Mouse (Mus musculus) forebrain, embryonic 10.5 days (tissue): ENCODE data around the gene Cul5. TPM values are rescaled to one million over a fixed set of nuclear protein-coding genes. Genes with fewer than 3 reads are reported as not detected.

Experiments
- DNase-seq: peaks from one replicate; pipeline ENCODE4 v3.0.0-alpha.2; 2017; ENCODE audit warnings: low spot score; ENCODE audit errors: extremely low spot score
- H3K27ac ChIP-seq: fragments of 300-500 bp; sonication (generic); 2 replicates; pipeline ENCODE4 v1.5.1; 2016; ENCODE audit warnings: mild to moderate bottlenecking
- H3K27me3 ChIP-seq: fragments of 300-500 bp; sonication (generic); 2 replicates; pipeline ENCODE4 v1.6.1; 2016; ENCODE audit warnings: mild to moderate bottlenecking; ENCODE audit not compliant: poor library complexity, severe bottlenecking
- H3K36me3 ChIP-seq: fragments of 300-500 bp; sonication (generic); replicated peaks from 2 replicates; pipeline ENCODE4 v1.6.1; 2016; ENCODE audit warnings: mild to moderate bottlenecking, moderate library complexity
- H3K4me1 ChIP-seq: fragments of 300-500 bp; sonication (generic); 2 replicates; pipeline ENCODE4 v1.6.1; 2016
- H3K4me3 ChIP-seq: fragments of 300-500 bp; sonication (generic); 2 replicates; pipeline ENCODE4 v1.5.1; 2016; ENCODE audit warnings: mild to moderate bottlenecking, moderate library complexity
- H3K9me3 ChIP-seq: fragments of 300-500 bp; sonication (generic); 2 replicates; pipeline ENCODE4 v1.6.1; 2016; ENCODE audit warnings: mild to moderate bottlenecking, moderate library complexity
- WGBS: fragments of 180-500 bp; shearing (Covaris S2); methylation state at CpG from one replicate; pipeline ENCODE4 v1.1.7; 2016; 5-methylcytosine and 5-hydroxymethylcytosine counted together
- polyA plus RNA-seq: library from polyadenylated mRNA; unstranded; fragments of >200 nt; fragmentation: Nextera tagmentation; extraction: Ambion mirVana; gene quantifications from 2 replicates; pipeline ENCODE4 v1.2.1, GENCODE M21; 2016

Cul5 gene
- polyA plus RNA-seq, 1 experiment from 2014 or later: 38.0 TPM

- 95% methylated on average over 2 of the region's 2 CpGs for WGBS
- Histone ChIP-seq H3K9me3 (no peaks in the 10 kb centered on the region), H3K27me3 (no peaks in the 10 kb centered on the region), H3K36me3 (no peaks in the 10 kb centered on the region), H3K27ac (no peak overlapping the region), H3K4me1 (no peaks in the 10 kb centered on the region), H3K4me3 (no peak overlapping the region)
- no peak for DNase-seq
Observed at GRCm38 (mm10) chr9:53601541-53601940, 68.3 kb downstream of the Cul5 start.

GRCm38 (mm10) chr9:53598631-53599030 is 71.2 kb downstream of the Cul5 start:
- no peaks in the 10 kb centered on the region for H3K4me1 ChIP-seq
- H3K36me3 ChIP-seq: no peaks in the 10 kb centered on the region
- WGBS: 80% methylated on average over 6 of the region's 6 CpGs
- H3K27me3 ChIP-seq: no peaks in the 10 kb centered on the region
- H3K9me3 ChIP-seq: no peaks in the 10 kb centered on the region
- H3K27ac ChIP-seq: no peak overlapping the region
- no peak for DNase-seq
- no peak overlapping the region for H3K4me3 ChIP-seq

DNA sequence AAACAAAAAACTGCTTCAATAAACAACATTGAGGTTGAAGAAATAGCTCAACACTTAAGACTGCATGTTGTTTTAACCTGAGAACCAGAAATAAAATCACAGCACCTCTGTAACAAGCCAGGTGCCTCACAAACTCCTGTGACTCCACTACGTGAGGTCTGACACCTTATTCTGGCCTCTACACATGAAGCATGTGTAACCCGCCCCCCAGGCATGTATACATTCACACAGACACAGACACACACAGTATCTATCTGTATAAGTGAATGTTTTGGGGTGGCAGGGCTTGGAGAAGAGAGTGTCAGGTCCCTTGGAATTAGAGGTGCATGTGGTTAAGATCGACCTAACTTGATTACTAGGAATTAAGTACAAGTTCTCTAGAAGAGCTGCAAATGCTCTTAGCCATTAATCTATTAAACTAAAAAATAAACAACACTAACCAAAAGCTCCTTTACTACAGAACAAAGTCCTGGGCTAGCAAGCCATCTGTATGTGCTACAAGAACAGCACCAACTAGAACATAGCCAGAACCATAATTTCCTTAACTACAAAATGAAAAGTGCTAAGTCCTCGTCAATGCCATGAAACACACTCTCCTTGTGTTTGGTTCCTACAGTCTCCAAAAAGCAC is 72.7 kb downstream of the Cul5 start:
- 93% methylated on average over 4 of the region's 4 CpGs for WGBS

DNA sequence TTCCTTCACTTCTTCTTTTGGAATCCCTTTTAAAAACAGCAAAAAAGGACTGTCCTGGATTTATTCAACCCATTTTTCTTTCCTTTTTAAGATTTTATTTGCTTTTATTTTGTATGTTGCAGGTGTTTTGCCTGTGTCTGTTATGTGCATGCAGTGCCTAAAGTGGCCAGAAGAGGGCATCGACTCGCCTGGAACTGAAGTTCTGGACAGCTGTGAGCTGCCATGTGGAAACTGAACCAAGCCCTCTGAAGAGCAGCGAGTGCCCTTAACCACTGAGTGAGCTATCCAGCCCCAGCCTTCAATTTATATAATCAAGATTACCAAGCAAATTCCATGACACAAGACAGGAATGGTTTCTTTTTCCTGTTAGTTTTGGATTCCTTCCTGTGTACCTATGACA is 75.0 kb downstream of the Cul5 start:
- DNase-seq: peak; percentile 74
- Histone ChIP-seq H3K4me3 (no peak overlapping the region), H3K27me3 (no peaks in the 10 kb centered on the region), H3K9me3 (no peaks in the 10 kb centered on the region), H3K36me3 (0 out of 2 replicates have a peak, but pooled peaks cover 3% of the 10 kb centered on the region), H3K4me1 (no peaks in the 10 kb centered on the region), H3K27ac (no peak overlapping the region)
- 10% methylated on average over 3 of the region's 3 CpGs for WGBS

More for the DNA sequence above, 72.7 kb downstream of the Cul5 start:
- no peaks in the 10 kb centered on the region for H3K9me3 ChIP-seq
- no peaks in the 10 kb centered on the region for H3K4me1 ChIP-seq
- 0 out of 2 replicates have a peak, but pooled peaks cover 3% of the 10 kb centered on the region for H3K36me3 ChIP-seq
- no peak overlapping the region for H3K27ac ChIP-seq
- H3K27me3 ChIP-seq: no peaks in the 10 kb centered on the region
- no peak overlapping the region for H3K4me3 ChIP-seq
- DNase-seq: no peak

- H3K27ac ChIP-seq: no peak overlapping the region
- no peaks in the 10 kb centered on the region for H3K27me3 ChIP-seq
- no peaks in the 10 kb centered on the region for H3K4me1 ChIP-seq
- no peak for DNase-seq
- no peaks in the 10 kb centered on the region for H3K9me3 ChIP-seq
- 89% methylated on average over 4 of the region's 4 CpGs for WGBS
- H3K36me3 ChIP-seq: peaks cover 80% of the 10 kb centered on the region
- no peak overlapping the region for H3K4me3 ChIP-seq
Observed at GRCm38 (mm10) chr9:53581870-53582269, 87.9 kb downstream of the Cul5 start.

GRCm38 (mm10) chr9:53575721-53576120 is 94.1 kb downstream of the Cul5 start:
- Histone ChIP-seq H3K9me3 (no peaks in the 10 kb centered on the region), H3K27me3 (no peaks in the 10 kb centered on the region), H3K36me3 (peaks cover 92% of the 10 kb centered on the region), H3K4me3 (no peak overlapping the region), H3K4me1 (no peaks in the 10 kb centered on the region), H3K27ac (no peak overlapping the region)
- WGBS: 92% methylated on average over 5 of the region's 5 CpGs
- no peak for DNase-seq

DNA sequence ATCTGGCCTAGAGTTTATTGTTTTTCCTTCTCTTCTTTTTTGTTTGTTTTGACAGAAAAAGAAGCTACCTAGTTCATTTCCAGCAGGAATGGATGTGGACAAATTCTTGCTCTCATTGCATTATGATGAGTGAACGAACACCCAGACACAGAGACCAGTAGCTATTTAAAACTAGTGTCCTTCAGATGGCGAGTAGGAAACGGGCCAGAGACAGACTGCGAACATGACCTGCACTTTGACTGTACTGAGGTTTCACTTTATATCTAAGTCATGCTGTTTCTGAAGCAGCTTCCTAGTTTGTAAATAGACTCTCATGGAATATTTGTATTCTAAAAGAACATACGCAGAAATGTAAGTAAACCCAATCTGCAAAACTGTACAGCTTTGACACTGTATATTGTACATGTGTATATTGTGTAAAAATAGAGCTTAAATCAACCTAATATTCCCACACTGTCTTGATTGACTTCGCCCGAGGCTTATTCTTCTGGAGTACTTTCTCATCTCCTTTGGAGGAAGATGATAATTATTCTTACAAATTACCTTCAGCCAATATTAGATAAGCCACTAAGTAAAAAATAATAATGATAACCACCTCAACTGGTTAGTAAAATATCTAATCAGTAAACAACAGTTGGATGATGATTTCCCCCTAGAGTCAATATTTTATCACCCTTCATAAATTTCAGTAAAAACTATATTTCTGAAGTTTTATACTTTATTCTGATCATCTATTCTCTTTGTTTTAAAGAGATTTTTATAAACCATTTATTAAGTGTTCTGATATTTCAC is 97.1 kb downstream of the Cul5 start:
- no peak overlapping the region for H3K4me3 ChIP-seq

DNA sequence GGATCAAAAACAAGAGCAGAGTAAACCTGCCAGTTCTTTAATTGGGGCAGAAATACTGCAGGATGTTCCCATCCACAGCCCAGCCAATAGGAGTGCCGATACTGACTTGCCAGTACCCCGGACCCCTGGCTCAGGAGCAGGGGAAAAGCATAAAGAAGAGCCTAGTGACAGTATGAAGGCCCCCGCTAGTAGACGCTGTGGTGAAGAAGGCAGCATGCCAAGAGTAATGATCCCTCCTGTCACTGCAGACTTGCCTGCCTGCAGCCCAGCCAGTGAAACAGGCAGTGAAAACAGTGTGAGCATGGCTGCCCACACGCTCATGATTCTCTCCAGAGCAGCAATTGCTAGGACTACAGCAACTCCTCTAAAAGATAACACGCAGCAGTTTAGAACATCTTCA is 99.2 kb downstream of the Cul5 start:
- WGBS: 97% methylated on average over 6 of the region's 6 CpGs
- Histone ChIP-seq H3K27ac (no peak overlapping the region), H3K4me3 (no peak overlapping the region), H3K36me3 (peaks cover 98% of the 10 kb centered on the region), H3K9me3 (no peaks in the 10 kb centered on the region), H3K4me1 (no peaks in the 10 kb centered on the region), H3K27me3 (no peaks in the 10 kb centered on the region)
- DNase-seq: no peak

More for the DNA sequence above, 97.1 kb downstream of the Cul5 start:
- Histone ChIP-seq H3K9me3 (no peaks in the 10 kb centered on the region), H3K27me3 (no peaks in the 10 kb centered on the region), H3K36me3 (peaks cover 97% of the 10 kb centered on the region), H3K4me1 (no peaks in the 10 kb centered on the region), H3K27ac (no peak overlapping the region)
- WGBS: 94% methylated on average over 7 of the region's 7 CpGs
- DNase-seq: no peak

Other genes with a start within 250 kb of the Cul5 start
- gene Atm, start 133.3 kb downstream of the Cul5 start, polyA plus RNA-seq: 23.0 and 24.5 TPM in 2 replicates
- gene Npat, start 133.0 kb downstream of the Cul5 start, polyA plus RNA-seq: 19.5 and 20.5 TPM in 2 replicates
- gene Acat1, start 59.6 kb downstream of the Cul5 start, polyA plus RNA-seq: 29.0 and 29.9 TPM in 2 replicates
- 2.4 and 3.3 TPM in 2 replicates for gene Rab39, start 36.2 kb upstream of the Cul5 start, polyA plus RNA-seq
- 6.6 and 8.4 TPM in 2 replicates for gene Slc35f2, start 101.5 kb upstream of the Cul5 start, polyA plus RNA-seq
- gene Sln, start 180.2 kb upstream of the Cul5 start, polyA plus RNA-seq: not detected in 2 replicates